Mouse (Mus musculus) stomach, embryonic 16.5 days (tissue): Measurements from ENCODE around the gene Il6st. TPM values are rescaled to one million over a fixed set of nuclear protein-coding genes. Genes with fewer than 3 reads are reported as not detected.

ENCODE experiments used
- ATAC-seq: fragments of 200-750 bp; cut with Nextera tagmentation; 2 replicates; pipeline ENCODE4 v1.8.0; 2017; ENCODE audit warnings: moderate number of reproducible peaks, moderate TSS enrichment; ENCODE audit not compliant: insufficient read depth, low FRiP score
- H3K27ac ChIP-seq: fragments of 300-500 bp; sonication (generic); 2 replicates; pipeline ENCODE4 v1.5.1; 2014; ENCODE audit warnings: low read length
- H3K27me3 ChIP-seq: fragments of 300-500 bp; sonication (generic); 2 replicates; pipeline ENCODE4 v1.6.1; 2014; ENCODE audit warnings: low read length, control low read depth, mixed read lengths; ENCODE audit not compliant: control insufficient read depth, insufficient read depth
- H3K36me3 ChIP-seq: fragments of 300-500 bp; sonication (generic); 2 replicates; pipeline ENCODE4 v1.6.1; 2014; ENCODE audit warnings: low read length; ENCODE audit not compliant: control insufficient read depth, insufficient read depth
- H3K4me1 ChIP-seq: fragments of 300-500 bp; sonication (generic); 2 replicates; pipeline ENCODE4 v1.6.1; 2014; ENCODE audit warnings: low read length, control low read depth, mixed read lengths; ENCODE audit not compliant: control insufficient read depth, insufficient read depth
- H3K4me2 ChIP-seq: fragments of 300-500 bp; sonication (generic); 2 replicates; pipeline ENCODE4 v1.6.1; 2014; ENCODE audit warnings: low read depth, low read length, mixed read lengths
- H3K4me3 ChIP-seq: fragments of 300-500 bp; sonication (generic); replicated peaks from 2 replicates; pipeline ENCODE4 v1.5.1; 2014; ENCODE audit warnings: mild to moderate bottlenecking, low read length
- H3K9ac ChIP-seq: fragments of 300-500 bp; sonication (generic); 2 replicates; pipeline ENCODE4 v1.6.1; 2014; ENCODE audit warnings: low read length
- H3K9me3 ChIP-seq: fragments of 300-500 bp; sonication (generic); replicated peaks from 2 replicates; pipeline ENCODE4 v1.6.1; 2016; ENCODE audit warnings: low read length, control low read depth; ENCODE audit not compliant: control insufficient read depth
- WGBS: fragments of 180-500 bp; shearing (Covaris S2); extraction: QIAGEN DNeasy Blood & Tissue Kit; methylation state at CpG from one replicate; pipeline ENCODE4 v1.1.7; 2014; 5-methylcytosine and 5-hydroxymethylcytosine counted together
- polyA plus RNA-seq: library from polyadenylated mRNA; unstranded; fragments of >200 nt; fragmentation: Nextera tagmentation; extraction: Ambion mirVana; gene quantifications from 2 replicates; pipeline ENCODE4 v1.2.1, GENCODE M21; 2015

The Il6st gene
- polyA plus RNA-seq, 1 experiment from 2014 or later = 51.8 TPM

GRCm38 (mm10) chr13:112439917-112440361, 23.9 kb upstream of the Il6st start:
- WGBS = 16% methylated on average over 9 of the region's 9 CpGs
- H3K4me1 ChIP-seq = peaks cover 18% of the 10 kb centered on the region
- peak; percentile 80 for ATAC-seq
- no peaks in the 10 kb centered on the region for H3K36me3 ChIP-seq
- peak overlapping the region; percentile 35 for H3K27ac ChIP-seq
- no peaks in the 10 kb centered on the region for H3K9me3 ChIP-seq
- H3K4me2 ChIP-seq = peak overlapping the region; percentile 43
- peak overlapping the region; percentile 12; the same call in 1 of the 2 replicates for H3K4me3 ChIP-seq
- no peak overlapping the region for H3K9ac ChIP-seq
- no peaks in the 10 kb centered on the region for H3K27me3 ChIP-seq

- Histone ChIP-seq H3K27ac (no peak overlapping the region), H3K4me2 (no peak overlapping the region), H3K9ac (no peak overlapping the region), H3K4me3 (no peak overlapping the region), H3K36me3 (no peaks in the 10 kb centered on the region), H3K27me3 (no peaks in the 10 kb centered on the region), H3K9me3 (no peaks in the 10 kb centered on the region), H3K4me1 (peaks cover 14% of the 10 kb centered on the region)
- 74% methylated on average over 8 of the region's 8 CpGs for WGBS
- ATAC-seq = no peak
These were observed 23.2 kb upstream of the Il6st start for GRCm38 (mm10) chr13:112440668-112441067.

- no peaks in the 10 kb centered on the region for H3K9me3 ChIP-seq
- H3K27me3 ChIP-seq = no peaks in the 10 kb centered on the region
- no peak overlapping the region for H3K4me3 ChIP-seq
- no peaks in the 10 kb centered on the region for H3K36me3 ChIP-seq
- H3K4me1 ChIP-seq = peaks cover 14% of the 10 kb centered on the region
- no peak overlapping the region for H3K27ac ChIP-seq
- no peak for ATAC-seq
- no peak overlapping the region for H3K4me2 ChIP-seq
- H3K9ac ChIP-seq = no peak overlapping the region
- 78% methylated on average over 7 of the region's 7 CpGs for WGBS
These were observed 20.9 kb upstream of the Il6st start for GRCm38 (mm10) chr13:112442867-112443529.

GRCm38 (mm10) chr13:112447108-112447665, 16.7 kb upstream of the Il6st start:
- ATAC-seq = no peak
- Histone ChIP-seq H3K36me3 (no peaks in the 10 kb centered on the region), H3K4me2 (no peak overlapping the region), H3K9ac (no peak overlapping the region), H3K27me3 (no peaks in the 10 kb centered on the region), H3K4me3 (no peak overlapping the region), H3K9me3 (no peaks in the 10 kb centered on the region), H3K27ac (no peak overlapping the region), H3K4me1 (no peaks in the 10 kb centered on the region)
- WGBS = 82% methylated on average over 8 of the region's 8 CpGs

GRCm38 (mm10) chr13:112450210-112450609, 13.7 kb upstream of the Il6st start:
- no peak overlapping the region for H3K4me2 ChIP-seq
- H3K9ac ChIP-seq = no peak overlapping the region
- no peak overlapping the region for H3K4me3 ChIP-seq
- H3K4me1 ChIP-seq = no peaks in the 10 kb centered on the region
- no peaks in the 10 kb centered on the region for H3K27me3 ChIP-seq
- no peaks in the 10 kb centered on the region for H3K9me3 ChIP-seq
- 44% methylated on average over 3 of the region's 3 CpGs for WGBS
- no peaks in the 10 kb centered on the region for H3K36me3 ChIP-seq
- no peak for ATAC-seq
- no peak overlapping the region for H3K27ac ChIP-seq

- no peak overlapping the region for H3K27ac ChIP-seq
- no peaks in the 10 kb centered on the region for H3K4me1 ChIP-seq
- H3K36me3 ChIP-seq = no peaks in the 10 kb centered on the region
- no peak overlapping the region for H3K4me2 ChIP-seq
- no peak overlapping the region for H3K4me3 ChIP-seq
- no peaks in the 10 kb centered on the region for H3K27me3 ChIP-seq
- WGBS = 38% methylated on average over 6 of the region's 6 CpGs
- no peaks in the 10 kb centered on the region for H3K9me3 ChIP-seq
- no peak for ATAC-seq
- no peak overlapping the region for H3K9ac ChIP-seq
These were observed 6.5 kb upstream of the Il6st start for GRCm38 (mm10) chr13:112457366-112457765.

GRCm38 (mm10) chr13:112458016-112458415, 5.9 kb upstream of the Il6st start:
- H3K4me3 ChIP-seq = no peak overlapping the region
- no peaks in the 10 kb centered on the region for H3K36me3 ChIP-seq
- H3K9me3 ChIP-seq = no peaks in the 10 kb centered on the region
- no peaks in the 10 kb centered on the region for H3K27me3 ChIP-seq
- peaks cover under 1% of the 10 kb centered on the region; the same call in 1 of the 2 replicates for H3K4me1 ChIP-seq
- H3K9ac ChIP-seq = no peak overlapping the region
- 74% methylated on average over 4 of the region's 4 CpGs for WGBS
- H3K4me2 ChIP-seq = no peak overlapping the region
- no peak overlapping the region for H3K27ac ChIP-seq
- ATAC-seq = no peak

- WGBS = 92% methylated on average over 11 of the region's 11 CpGs
- no peaks in the 10 kb centered on the region for H3K27me3 ChIP-seq
- no peak for ATAC-seq
These were observed 5.3 kb upstream of the Il6st start for GRCm38 (mm10) chr13:112458435-112459018.

GRCm38 (mm10) chr13:112459956-112460355, 3.9 kb upstream of the Il6st start:
- Histone ChIP-seq H3K27ac (no peak overlapping the region), H3K9ac (peak overlapping the region; percentile 7; the same call in 1 of the 2 replicates), H3K36me3 (no peaks in the 10 kb centered on the region), H3K4me2 (no peak overlapping the region), H3K4me1 (peaks cover 5% of the 10 kb centered on the region), H3K9me3 (no peaks in the 10 kb centered on the region), H3K27me3 (no peaks in the 10 kb centered on the region), H3K4me3 (no peak overlapping the region)
- WGBS = 80% methylated on average over 6 of the region's 6 CpGs
- no peak for ATAC-seq

More at GRCm38 (mm10) chr13:112458435-112459018, 5.3 kb upstream of the Il6st start:
- Histone ChIP-seq H3K4me1 (peaks cover 5% of the 10 kb centered on the region), H3K36me3 (no peaks in the 10 kb centered on the region), H3K27ac (no peak overlapping the region), H3K9me3 (no peaks in the 10 kb centered on the region), H3K4me2 (no peak overlapping the region), H3K4me3 (no peak overlapping the region), H3K9ac (no peak overlapping the region)
